Mouse (Mus musculus) embryonic facial prominence, embryonic 12.5 days (tissue): ENCODE measurements around the gene Tctn3. TPM values are rescaled to one million over a fixed set of nuclear protein-coding genes. Genes with fewer than 3 reads are reported as not detected.

ENCODE experiments used
- ATAC-seq: fragments of 200-750 bp; cut with Nextera tagmentation; 2 replicates; pipeline ENCODE4 v1.8.0; 2017; ENCODE audit not compliant: insufficient number of reproducible peaks, insufficient read depth, low FRiP score, low TSS enrichment
- H3K27ac ChIP-seq: fragments of 300-500 bp; sonication (generic); 2 replicates; pipeline ENCODE4 v1.5.1; 2016; ENCODE audit warnings: mild to moderate bottlenecking
- H3K27me3 ChIP-seq: fragments of 300-500 bp; sonication (generic); 2 replicates; pipeline ENCODE4 v1.6.1; 2016; ENCODE audit warnings: mild to moderate bottlenecking, moderate library complexity
- H3K36me3 ChIP-seq: fragments of 300-500 bp; sonication (generic); 2 replicates; pipeline ENCODE4 v1.6.1; 2016; ENCODE audit warnings: mild to moderate bottlenecking
- H3K4me1 ChIP-seq: fragments of 300-500 bp; sonication (generic); 2 replicates; pipeline ENCODE4 v1.6.1; 2016
- H3K4me2 ChIP-seq: fragments of 300-500 bp; sonication (generic); replicated peaks from 2 replicates; pipeline ENCODE4 v1.6.1; 2016; ENCODE audit warnings: mild to moderate bottlenecking, moderate library complexity
- H3K4me3 ChIP-seq: fragments of 300-500 bp; sonication (generic); 2 replicates; pipeline ENCODE4 v1.5.1; 2016; ENCODE audit warnings: mild to moderate bottlenecking
- H3K9ac ChIP-seq: fragments of 300-500 bp; sonication (generic); 2 replicates; pipeline ENCODE4 v1.6.1; 2016; ENCODE audit warnings: mild to moderate bottlenecking, moderate library complexity
- H3K9me3 ChIP-seq: fragments of 300-500 bp; sonication (generic); 2 replicates; pipeline ENCODE4 v1.6.1; 2016; ENCODE audit warnings: mild to moderate bottlenecking, moderate library complexity
- WGBS: fragments of 180-500 bp; shearing (Covaris S2); methylation state at CpG from one replicate; pipeline ENCODE4 v1.1.7; 2016; 5-methylcytosine and 5-hydroxymethylcytosine counted together
- polyA plus RNA-seq: library from polyadenylated mRNA; unstranded; fragments of >200 nt; fragmentation: Nextera tagmentation; extraction: Ambion mirVana; gene quantifications from 2 replicates; pipeline ENCODE4 v1.2.1, GENCODE M21; 2016

The Tctn3 gene
- 13.6 and 14.6 TPM in 2 replicates for polyA plus RNA-seq

- H3K27ac ChIP-seq: no peak within 1 kb of the TSS
- peak within 1 kb of the TSS; percentile 92 for H3K4me3 ChIP-seq
- H3K9me3 ChIP-seq: no peaks in the 10 kb centered on the region
Measured at GRCm38 (mm10) chr19:40611830-40612506, at the start of gene Tctn3, which contains the start of gene Entpd1. Gene Tctn3, minus strand, starts transcription at chr19:40612233. Gene Entpd1, plus strand, starts transcription at chr19:40612366.

GRCm38 (mm10) chr19:40661108-40661507 lies 49.1 kb upstream of the Tctn3 start:
- H3K4me2 ChIP-seq: peak overlapping the region; percentile 45; the same call in 1 of the 2 replicates
- H3K9me3 ChIP-seq: no peaks in the 10 kb centered on the region
- H3K36me3 ChIP-seq: no peaks in the 10 kb centered on the region
- no peak overlapping the region for H3K4me3 ChIP-seq
- no peaks in the 10 kb centered on the region for H3K27me3 ChIP-seq
- H3K27ac ChIP-seq: peak overlapping the region; percentile 57; the same call in 1 of the 2 replicates
- H3K4me1 ChIP-seq: peaks cover 16% of the 10 kb centered on the region
- H3K9ac ChIP-seq: no peak overlapping the region
- WGBS: 81% methylated on average over 2 of the region's 2 CpGs
- no peak for ATAC-seq

More at GRCm38 (mm10) chr19:40611830-40612506, at the start of gene Tctn3, which contains the start of gene Entpd1:
- peak within 1 kb of the TSS; percentile 69 for H3K9ac ChIP-seq
- ATAC-seq: peak; percentile 100
- WGBS: under 1% methylated on average over 45 of the region's 45 CpGs
- peaks cover 26% of the 10 kb centered on the region for H3K36me3 ChIP-seq
- H3K27me3 ChIP-seq: no peaks in the 10 kb centered on the region
- peak within 1 kb of the TSS; percentile 78 for H3K4me2 ChIP-seq
- peaks cover 6% of the 10 kb centered on the region for H3K4me1 ChIP-seq

GRCm38 (mm10) chr19:40660510-40660909 lies 48.5 kb upstream of the Tctn3 start:
- H3K9ac ChIP-seq: peak overlapping the region; percentile 43; the same call in 1 of the 2 replicates
- H3K27ac ChIP-seq: peak overlapping the region; percentile 57; the same call in 1 of the 2 replicates

GRCm38 (mm10) chr19:40659651-40660478 lies 47.8 kb upstream of the Tctn3 start:
- Histone ChIP-seq H3K9ac (peak overlapping the region; percentile 43; the same call in 1 of the 2 replicates), H3K27me3 (no peaks in the 10 kb centered on the region), H3K36me3 (no peaks in the 10 kb centered on the region), H3K4me2 (peak overlapping the region; percentile 45), H3K4me1 (peaks cover 16% of the 10 kb centered on the region), H3K4me3 (peak overlapping the region; percentile 28), H3K27ac (peak overlapping the region; percentile 57; the same call in 1 of the 2 replicates), H3K9me3 (no peaks in the 10 kb centered on the region)
- no peak for ATAC-seq
- 3% methylated on average over 16 of the region's 16 CpGs for WGBS

More at GRCm38 (mm10) chr19:40660510-40660909, 48.5 kb upstream of the Tctn3 start:
- H3K4me2 ChIP-seq: peak overlapping the region; percentile 45
- ATAC-seq: no peak
- no peaks in the 10 kb centered on the region for H3K27me3 ChIP-seq
- peak overlapping the region; percentile 28 for H3K4me3 ChIP-seq
- H3K9me3 ChIP-seq: no peaks in the 10 kb centered on the region
- WGBS: 18% methylated on average over 9 of the region's 9 CpGs
- peaks cover 16% of the 10 kb centered on the region for H3K4me1 ChIP-seq
- no peaks in the 10 kb centered on the region for H3K36me3 ChIP-seq

GRCm38 (mm10) chr19:40658935-40659334 lies 46.9 kb upstream of the Tctn3 start:
- H3K27ac ChIP-seq: no peak overlapping the region
- no peaks in the 10 kb centered on the region for H3K9me3 ChIP-seq
- no peak for ATAC-seq
- peaks cover 16% of the 10 kb centered on the region for H3K4me1 ChIP-seq
- H3K27me3 ChIP-seq: no peaks in the 10 kb centered on the region
- no peaks in the 10 kb centered on the region for H3K36me3 ChIP-seq
- no peak overlapping the region for H3K9ac ChIP-seq
- WGBS: 42% methylated on average over 5 of the region's 5 CpGs
- H3K4me3 ChIP-seq: no peak overlapping the region
- no peak overlapping the region for H3K4me2 ChIP-seq

GRCm38 (mm10) chr19:40658281-40658680 lies 46.2 kb upstream of the Tctn3 start:
- WGBS: 65% methylated on average over 6 of the region's 6 CpGs
- H3K4me1 ChIP-seq: peaks cover 15% of the 10 kb centered on the region
- H3K9me3 ChIP-seq: no peaks in the 10 kb centered on the region
- H3K4me2 ChIP-seq: no peak overlapping the region
- H3K27me3 ChIP-seq: no peaks in the 10 kb centered on the region
- H3K27ac ChIP-seq: no peak overlapping the region
- ATAC-seq: no peak
- no peak overlapping the region for H3K4me3 ChIP-seq
- H3K36me3 ChIP-seq: no peaks in the 10 kb centered on the region
- H3K9ac ChIP-seq: no peak overlapping the region

- Histone ChIP-seq H3K27ac (no peak overlapping the region), H3K4me1 (peaks cover 9% of the 10 kb centered on the region), H3K4me2 (no peak overlapping the region), H3K9ac (no peak overlapping the region), H3K27me3 (no peaks in the 10 kb centered on the region), H3K36me3 (no peaks in the 10 kb centered on the region), H3K9me3 (no peaks in the 10 kb centered on the region), H3K4me3 (no peak overlapping the region)
- 85% methylated on average over 5 of the region's 5 CpGs for WGBS
- no peak for ATAC-seq
Measured at GRCm38 (mm10) chr19:40656207-40656606, 44.2 kb upstream of the Tctn3 start.

- H3K9ac ChIP-seq: no peak overlapping the region
- H3K4me1 ChIP-seq: peaks cover 7% of the 10 kb centered on the region
- H3K27me3 ChIP-seq: no peaks in the 10 kb centered on the region
- no peak for ATAC-seq
- H3K4me2 ChIP-seq: no peak overlapping the region
- no peaks in the 10 kb centered on the region for H3K9me3 ChIP-seq
- no peaks in the 10 kb centered on the region for H3K36me3 ChIP-seq
- WGBS: 52% methylated on average over 5 of the region's 5 CpGs
- H3K4me3 ChIP-seq: no peak overlapping the region
- 0 out of 2 replicates have a peak overlapping the region, but pooled peaks have one; percentile 1 for H3K27ac ChIP-seq
Measured at GRCm38 (mm10) chr19:40650090-40650489, 38.1 kb upstream of the Tctn3 start.

- H3K4me3 ChIP-seq: no peak overlapping the region
- 50% methylated on average over 9 of the region's 9 CpGs for WGBS
- H3K9me3 ChIP-seq: no peaks in the 10 kb centered on the region
- H3K9ac ChIP-seq: no peak overlapping the region
- no peaks in the 10 kb centered on the region for H3K27me3 ChIP-seq
- H3K27ac ChIP-seq: peak overlapping the region; percentile 54
- H3K4me2 ChIP-seq: no peak overlapping the region
- H3K36me3 ChIP-seq: no peaks in the 10 kb centered on the region
- ATAC-seq: 0 out of 2 replicates have a peak, but pooled peaks have one; percentile 3
- H3K4me1 ChIP-seq: peaks cover 7% of the 10 kb centered on the region
Measured at GRCm38 (mm10) chr19:40647319-40648158, 35.5 kb upstream of the Tctn3 start.

- no peaks in the 10 kb centered on the region for H3K27me3 ChIP-seq
- no peak overlapping the region for H3K9ac ChIP-seq
- WGBS: 27% methylated on average over 6 of the region's 6 CpGs
- ATAC-seq: no peak
- no peak overlapping the region for H3K4me3 ChIP-seq
- no peak overlapping the region for H3K4me2 ChIP-seq
- H3K9me3 ChIP-seq: no peaks in the 10 kb centered on the region
- H3K36me3 ChIP-seq: no peaks in the 10 kb centered on the region
- H3K4me1 ChIP-seq: peaks cover 7% of the 10 kb centered on the region
- no peak overlapping the region for H3K27ac ChIP-seq
Measured at GRCm38 (mm10) chr19:40646379-40646778, 34.3 kb upstream of the Tctn3 start.

GRCm38 (mm10) chr19:40643846-40644245 lies 31.8 kb upstream of the Tctn3 start:
- no peaks in the 10 kb centered on the region for H3K27me3 ChIP-seq
- H3K9ac ChIP-seq: no peak overlapping the region
- no peaks in the 10 kb centered on the region for H3K36me3 ChIP-seq
- H3K4me2 ChIP-seq: no peak overlapping the region
- H3K4me3 ChIP-seq: no peak overlapping the region
- peaks cover 7% of the 10 kb centered on the region for H3K4me1 ChIP-seq
- H3K9me3 ChIP-seq: no peaks in the 10 kb centered on the region
- ATAC-seq: no peak
- 91% methylated on average over 1 of the region's 1 CpGs for WGBS
- H3K27ac ChIP-seq: no peak overlapping the region
